Mouse (Mus musculus) heart, postnatal 0 days (tissue): ENCODE measurements around the gene Lrfn2. TPM values are rescaled to one million over a fixed set of nuclear protein-coding genes. Genes with fewer than 3 reads are reported as not detected.

Experiments used
- ATAC-seq: fragments of 200-750 bp; cut with Nextera tagmentation; 2 replicates; pipeline ENCODE4 v1.8.0; 2017; ENCODE audit warnings: low read depth, moderate number of reproducible peaks, moderate library complexity; ENCODE audit not compliant: insufficient read depth
- DNase-seq: peaks from one replicate; pipeline ENCODE4 v3.0.0-alpha.2; 2016; ENCODE audit warnings: low spot score
- H3K27ac ChIP-seq: fragments of 300-500 bp; sonication (generic); 2 replicates; pipeline ENCODE4 v1.5.1; 2014; ENCODE audit warnings: low read depth, mild to moderate bottlenecking
- H3K27me3 ChIP-seq: fragments of 300-500 bp; sonication (generic); 2 replicates; pipeline ENCODE4 v1.6.1; 2014; ENCODE audit warnings: low read length, mixed read lengths; ENCODE audit not compliant: control insufficient read depth, insufficient read depth
- H3K36me3 ChIP-seq: fragments of 300-500 bp; sonication (generic); replicated peaks from 2 replicates; pipeline ENCODE4 v1.6.1; 2014; ENCODE audit warnings: low read length, mixed read lengths; ENCODE audit not compliant: control insufficient read depth, insufficient read depth
- H3K4me1 ChIP-seq: fragments of 300-500 bp; sonication (generic); 2 replicates; pipeline ENCODE4 v1.6.1; 2014; ENCODE audit warnings: antibody characterized with exemption; ENCODE audit not compliant: control insufficient read depth, insufficient read depth
- H3K4me2 ChIP-seq: fragments of 300-500 bp; sonication (generic); 2 replicates; pipeline ENCODE4 v1.6.1; 2014; ENCODE audit warnings: low read depth, mild to moderate bottlenecking, low read length, moderate library complexity
- H3K4me3 ChIP-seq: fragments of 300-500 bp; sonication (generic); 2 replicates; pipeline ENCODE4 v1.5.1; 2014; ENCODE audit warnings: low read depth, low read length
- H3K9ac ChIP-seq: fragments of 300-500 bp; sonication (generic); replicated peaks from 2 replicates; pipeline ENCODE4 v1.6.1; 2014; ENCODE audit warnings: low read depth, low read length, mixed read lengths
- H3K9me3 ChIP-seq: fragments of 300-500 bp; sonication (generic); replicated peaks from 2 replicates; pipeline ENCODE4 v1.6.1; 2016; ENCODE audit warnings: low read length; ENCODE audit not compliant: control insufficient read depth
- CTCF ChIP-seq: IDR thresholded peaks from 2 replicates; pipeline ENCODE4 v1.5.1; 2016; ENCODE audit warnings: antibody characterized with exemption, control low read depth, low read depth
- EP300 ChIP-seq: IDR thresholded peaks from 2 replicates; pipeline ENCODE4 v1.6.1; 2016; ENCODE audit warnings: antibody characterized with exemption, low read depth
- WGBS: fragments of 180-500 bp; shearing (Covaris S2); extraction: QIAGEN DNeasy Blood & Tissue Kit; methylation state at CpG from one replicate; pipeline ENCODE4 v1.1.7; 2014; 5-methylcytosine and 5-hydroxymethylcytosine counted together
- polyA plus RNA-seq: library from polyadenylated mRNA; unstranded; fragments of >200 nt; fragmentation: Nextera tagmentation; extraction: Ambion mirVana; gene quantifications from 2 replicates; pipeline ENCODE4 v1.2.1, GENCODE M21; 2015
- total RNA-seq: library from RNA; depleted of rRNA; stranded (reverse); fragments of >200 nt; gene quantifications from 2 replicates; pipeline ENCODE4 v1.2.3, GENCODE M21; 2014; ENCODE audit warnings: low replicate concordance

Lrfn2 gene
- total and polyA plus RNA-seq, 2 experiments from 2014 or later: 0.04 TPM; not detected in 1

- Histone ChIP-seq H3K36me3 (no peaks in the 10 kb centered on the region), H3K27ac (no peak overlapping the region), H3K9me3 (no peaks in the 10 kb centered on the region), H3K4me2 (no peak overlapping the region), H3K27me3 (peaks cover 28% of the 10 kb centered on the region; the same call in 1 of the 2 replicates), H3K4me1 (no peaks in the 10 kb centered on the region), H3K4me3 (no peak overlapping the region), H3K9ac (no peak overlapping the region)
- no peak for TF ChIP-seq CTCF
- TF ChIP-seq EP300: no peak
- DNase-seq (no peak), ATAC-seq (no peak)
- WGBS: 40% methylated on average over 8 of the region's 8 CpGs
Observed at GRCm38 (mm10) chr17:49031790-49032189, 99.6 kb downstream of the Lrfn2 start.

GRCm38 (mm10) chr17:49033276-49033675 lies 101.1 kb downstream of the Lrfn2 start:
- TF ChIP-seq CTCF (no peak), EP300 (no peak)
- H3K27ac ChIP-seq: no peak overlapping the region
- no peaks in the 10 kb centered on the region for H3K36me3 ChIP-seq
- no peak overlapping the region for H3K4me2 ChIP-seq
- H3K9me3 ChIP-seq: no peaks in the 10 kb centered on the region
- DNase-seq (no peak), ATAC-seq (no peak)
- H3K4me1 ChIP-seq: no peaks in the 10 kb centered on the region
- H3K27me3 ChIP-seq: peaks cover 24% of the 10 kb centered on the region; the same call in 1 of the 2 replicates
- no peak overlapping the region for H3K9ac ChIP-seq
- H3K4me3 ChIP-seq: no peak overlapping the region

- no peak for ATAC-seq
- no peak for DNase-seq
- Histone ChIP-seq H3K27me3 (peaks cover 21% of the 10 kb centered on the region; the same call in 1 of the 2 replicates), H3K27ac (no peak overlapping the region), H3K4me3 (no peak overlapping the region), H3K9ac (no peak overlapping the region), H3K36me3 (no peaks in the 10 kb centered on the region), H3K4me1 (no peaks in the 10 kb centered on the region), H3K9me3 (no peaks in the 10 kb centered on the region), H3K4me2 (no peak overlapping the region)
- TF ChIP-seq EP300: no peak
- no peak for TF ChIP-seq CTCF
- WGBS: 33% methylated on average over 5 of the region's 5 CpGs
Observed at GRCm38 (mm10) chr17:49033686-49034250, 101.6 kb downstream of the Lrfn2 start.

- H3K27me3 ChIP-seq: peaks cover 20% of the 10 kb centered on the region; the same call in 1 of the 2 replicates
- 57% methylated on average over 6 of the region's 6 CpGs for WGBS
- H3K4me3 ChIP-seq: no peak overlapping the region
- no peak overlapping the region for H3K9ac ChIP-seq
- H3K36me3 ChIP-seq: no peaks in the 10 kb centered on the region
- TF ChIP-seq EP300: no peak
- DNase-seq (no peak), ATAC-seq (no peak)
- H3K27ac ChIP-seq: no peak overlapping the region
- no peaks in the 10 kb centered on the region for H3K9me3 ChIP-seq
- H3K4me1 ChIP-seq: no peaks in the 10 kb centered on the region
- H3K4me2 ChIP-seq: no peak overlapping the region
Observed at GRCm38 (mm10) chr17:49035052-49035451, 102.9 kb downstream of the Lrfn2 start.

- no peak overlapping the region for H3K4me2 ChIP-seq
- no peaks in the 10 kb centered on the region for H3K36me3 ChIP-seq
- no peak overlapping the region for H3K9ac ChIP-seq
- TF ChIP-seq EP300: no peak
- no peak for TF ChIP-seq CTCF
- 55% methylated on average over 8 of the region's 8 CpGs for WGBS
- ATAC-seq (no peak), DNase-seq (no peak)
- H3K4me3 ChIP-seq: no peak overlapping the region
- no peaks in the 10 kb centered on the region for H3K9me3 ChIP-seq
- no peak overlapping the region for H3K27ac ChIP-seq
- peaks cover 20% of the 10 kb centered on the region; the same call in 1 of the 2 replicates for H3K27me3 ChIP-seq
- H3K4me1 ChIP-seq: no peaks in the 10 kb centered on the region
Observed at GRCm38 (mm10) chr17:49037163-49037950, 105.2 kb downstream of the Lrfn2 start.
